Mouse (Mus musculus): Measurements from ENCODE around the gene Tnfaip1.
"Not testable (repeated sequence)": the region's sequence is repeated elsewhere in the genome, so short reads cannot be mapped to it uniquely, and the experiment has no call there.

Tnfaip1 gene

GRCm38 (mm10) chr11:78536080-78536689 lies at the start of gene Tnfaip1, which contains the start of gene Ift20:
TSS of gene Tnfaip1 (minus strand) at chr11:78536332.
TSS of gene Ift20 (plus strand) at chr11:78536361.
- peak; percentile 90 to 94 for DNase-seq (ENCODE audit: low spot score in 2 of 2)

GRCm38 (mm10) chr11:78582848-78583247 lies 46.7 kb upstream of the Tnfaip1 start:
- DNase-seq (ENCODE audit: low spot score in 2 of 2) = no peak

GRCm38 (mm10) chr11:78574975-78575374 lies 38.8 kb upstream of the Tnfaip1 start:
- DNase-seq (ENCODE audit: low spot score in 2 of 2) = no peak

GRCm38 (mm10) chr11:78574536-78574935 lies 38.4 kb upstream of the Tnfaip1 start:
- no peak for DNase-seq (ENCODE audit: low spot score in 2 of 2)

- DNase-seq (ENCODE audit: low spot score in 2 of 2) = not testable (repeated sequence)
Observed at GRCm38 (mm10) chr11:78574031-78574430, 37.9 kb upstream of the Tnfaip1 start.

GRCm38 (mm10) chr11:78571854-78572253 lies 35.7 kb upstream of the Tnfaip1 start:
- DNase-seq (ENCODE audit: low spot score in 2 of 2) = no peak

GRCm38 (mm10) chr11:78571441-78571840 lies 35.3 kb upstream of the Tnfaip1 start:
- no peak for DNase-seq (ENCODE audit: low spot score in 2 of 2)

GRCm38 (mm10) chr11:78569806-78570205 lies 33.7 kb upstream of the Tnfaip1 start:
- no peak for DNase-seq (ENCODE audit: low spot score in 2 of 2)

GRCm38 (mm10) chr11:78568827-78569226 lies 32.7 kb upstream of the Tnfaip1 start:
- DNase-seq (ENCODE audit: low spot score in 2 of 2) = no peak

- DNase-seq (ENCODE audit: low spot score in 2 of 2) = no peak
Observed at GRCm38 (mm10) chr11:78567614-78568013, 31.5 kb upstream of the Tnfaip1 start.

GRCm38 (mm10) chr11:78566775-78567174 lies 30.6 kb upstream of the Tnfaip1 start:
- DNase-seq (ENCODE audit: low spot score in 2 of 2) = no peak

- peak in 1 of 2 experiments; percentile 42 for DNase-seq (ENCODE audit: low spot score in 2 of 2)
Observed at GRCm38 (mm10) chr11:78560447-78560846, 24.3 kb upstream of the Tnfaip1 start.

- no peak for DNase-seq (ENCODE audit: low spot score in 2 of 2)
Observed at GRCm38 (mm10) chr11:78557241-78557640, 21.1 kb upstream of the Tnfaip1 start.

- no peak for DNase-seq (ENCODE audit: low spot score in 2 of 2)
Observed at GRCm38 (mm10) chr11:78556070-78556469, 19.9 kb upstream of the Tnfaip1 start.

GRCm38 (mm10) chr11:78555623-78556022 lies 19.5 kb upstream of the Tnfaip1 start:
- DNase-seq (ENCODE audit: low spot score in 2 of 2) = no peak

GRCm38 (mm10) chr11:78551059-78551398 lies 14.9 kb upstream of the Tnfaip1 start:
- no peak for DNase-seq (ENCODE audit: low spot score in 2 of 2)

GRCm38 (mm10) chr11:78550168-78551058 lies 14.3 kb upstream of the Tnfaip1 start, which contains the start of gene Tmem97:
TSS of gene Tmem97 (minus strand) at chr11:78550777.
- peak; percentile 83 to 87 for DNase-seq (ENCODE audit: low spot score in 2 of 2)

- DNase-seq (ENCODE audit: low spot score in 2 of 2) = no peak
Observed at GRCm38 (mm10) chr11:78549491-78549987, 13.4 kb upstream of the Tnfaip1 start.

GRCm38 (mm10) chr11:78547718-78548460 lies 11.8 kb upstream of the Tnfaip1 start:
- DNase-seq (ENCODE audit: low spot score in 2 of 2) = no peak

GRCm38 (mm10) chr11:78545181-78545580 lies 9.0 kb upstream of the Tnfaip1 start:
- no peak for DNase-seq (ENCODE audit: low spot score in 2 of 2)

GRCm38 (mm10) chr11:78544449-78545111 lies 8.4 kb upstream of the Tnfaip1 start:
- DNase-seq (ENCODE audit: low spot score in 2 of 2) = no peak

Data from spleen, postnatal 14 days (tissue).